Mouse (Mus musculus) embryo, embryonic 10.5 days (tissue): ENCODE results near the gene Ttyh1.
A peak's percentile ranks its signal among the peaks of the same experiment; 100 is the strongest.
"Not testable (repeated sequence)": the region's sequence is repeated elsewhere in the genome, so short reads cannot be mapped to it uniquely, and the experiment has no call there.

Experiments
- DNase-seq: peaks from one replicate; pipeline ENCODE4 v3.0.0-alpha.2; 2015; ENCODE audit warnings: low spot score

The Ttyh1 gene

DNA sequence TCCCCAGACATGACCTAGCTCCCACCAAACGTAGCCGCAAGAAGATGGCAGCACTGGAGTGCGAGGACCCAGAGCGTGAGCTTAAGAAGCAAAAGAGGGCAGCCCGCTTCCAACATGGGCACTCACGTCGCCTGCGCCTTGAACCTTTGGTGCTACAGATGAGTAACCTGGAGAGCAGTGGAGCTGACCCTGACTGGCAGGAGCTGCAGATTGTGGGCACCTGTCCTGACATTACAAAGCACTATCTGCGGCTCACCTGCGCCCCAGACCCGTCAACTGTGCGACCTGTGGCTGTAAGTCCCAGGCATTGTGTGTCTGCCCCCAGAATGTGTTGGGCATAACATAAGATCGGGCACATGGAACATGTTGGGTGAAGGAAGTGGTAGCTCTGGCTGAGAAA is 24.8 kb downstream of the Ttyh1 start:
- no peak for DNase-seq

DNA sequence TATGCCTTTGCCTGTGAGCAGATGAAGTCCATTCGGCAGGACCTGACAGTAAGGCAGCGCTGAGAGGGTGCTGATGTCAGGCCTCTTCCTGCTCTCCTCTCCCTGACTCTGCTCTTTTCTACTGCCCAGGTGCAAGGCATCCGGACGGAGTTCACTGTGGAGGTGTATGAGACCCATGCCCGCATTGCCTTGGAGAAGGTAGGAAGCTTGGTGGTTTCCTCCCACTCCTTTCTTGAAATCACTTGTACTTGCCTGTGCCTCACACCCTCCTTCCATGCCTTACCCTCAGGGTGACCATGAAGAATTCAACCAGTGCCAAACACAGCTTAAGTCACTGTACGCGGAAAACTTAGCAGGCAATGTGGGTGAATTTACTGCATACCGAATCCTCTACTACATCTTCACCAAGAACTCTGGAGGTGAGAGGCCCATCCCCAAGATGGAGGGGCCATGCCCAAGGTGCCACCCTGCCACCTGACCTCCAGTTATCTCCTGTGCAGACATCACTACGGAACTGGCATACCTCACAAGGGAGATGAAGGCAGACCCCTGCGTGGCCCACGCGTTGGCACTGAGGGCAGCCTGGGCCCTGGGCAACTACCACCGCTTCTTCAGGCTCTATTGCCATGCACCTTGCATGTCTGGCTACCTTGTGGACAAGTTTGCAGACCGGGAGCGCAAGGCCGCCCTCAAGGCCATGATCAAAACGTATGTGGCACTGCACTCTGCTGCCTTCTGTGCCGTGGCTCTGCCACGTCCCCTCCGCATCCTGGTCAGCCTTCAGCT is 25.8 kb downstream of the Ttyh1 start:
- no peak for DNase-seq

DNA sequence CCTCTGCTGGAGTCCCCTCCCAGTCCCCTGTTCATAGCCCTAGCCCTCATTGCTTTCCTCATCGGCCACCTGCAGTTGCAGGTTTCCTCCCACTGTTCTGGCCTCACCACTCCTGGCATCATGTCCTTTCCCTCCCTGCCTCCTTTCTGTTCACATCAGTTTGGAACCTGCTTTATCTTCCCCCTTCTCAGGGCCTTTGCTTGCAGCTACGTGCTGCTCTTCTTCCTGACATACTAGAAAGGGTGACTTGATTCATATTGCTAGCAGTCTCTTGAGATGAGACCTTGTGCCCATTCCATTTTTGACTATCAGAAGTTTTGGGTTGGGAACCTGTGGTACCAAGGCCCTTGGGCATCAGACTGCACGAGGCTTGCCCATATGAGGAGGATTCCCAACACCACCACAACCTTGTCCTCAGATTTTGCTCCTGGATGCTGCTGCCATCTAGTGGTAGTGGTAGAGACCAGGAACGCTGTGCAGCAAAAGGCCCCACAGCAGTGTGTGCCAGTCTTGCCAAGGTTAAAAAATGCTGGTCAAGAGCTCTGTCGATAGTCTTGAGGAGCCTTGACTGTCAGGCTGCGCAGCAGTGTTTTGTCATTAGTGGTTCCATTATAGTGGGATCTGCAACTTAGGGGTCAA is 26.5 kb downstream of the Ttyh1 start:
- peak; percentile 63 for DNase-seq

DNA sequence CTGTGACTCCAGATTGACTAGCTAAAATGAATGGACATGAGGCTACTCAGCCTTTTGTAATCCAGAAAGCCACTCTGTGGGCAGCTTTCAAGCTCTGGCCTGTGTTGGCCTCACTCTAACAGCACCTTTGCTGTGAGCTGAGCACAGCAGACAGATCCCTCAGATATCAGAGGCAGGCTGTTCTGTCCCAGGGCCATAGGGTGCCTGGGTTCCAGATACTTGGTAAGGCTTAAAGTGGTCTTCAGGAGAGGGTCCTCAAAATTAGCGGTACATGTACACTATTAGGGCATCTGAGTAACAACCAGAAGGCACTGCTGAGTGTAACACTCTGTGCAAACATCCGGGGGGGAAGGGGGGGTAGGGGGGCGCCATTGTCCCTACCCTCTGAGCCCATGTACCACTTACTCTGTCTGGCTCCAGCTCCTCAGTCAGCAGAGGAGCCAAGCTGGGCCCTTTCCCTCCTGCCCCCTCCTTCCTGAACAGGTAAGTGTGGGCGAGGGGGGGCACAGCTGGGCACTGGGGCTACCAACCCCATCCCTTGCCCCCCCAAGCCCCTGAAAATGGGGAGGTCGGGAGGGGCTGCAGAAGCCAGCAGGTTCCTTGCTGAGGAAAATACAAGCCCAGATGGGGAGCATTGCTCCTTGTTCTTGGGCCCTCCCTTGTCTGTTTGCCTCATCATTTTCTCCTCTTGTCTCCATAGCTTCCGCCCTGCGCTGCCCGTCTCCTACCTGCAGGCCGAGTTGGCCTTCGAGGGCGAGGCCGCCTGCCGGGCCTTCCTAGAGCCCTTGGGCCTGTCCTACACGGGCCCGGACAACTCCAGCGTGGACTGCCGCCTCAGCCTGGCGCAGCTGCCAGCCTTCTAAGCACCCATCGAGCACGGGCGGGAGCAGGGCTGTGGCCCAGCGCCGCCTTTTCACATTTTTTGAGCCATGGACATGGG is 27.3 kb downstream of the Ttyh1 start:
- DNase-seq = no peak

DNA sequence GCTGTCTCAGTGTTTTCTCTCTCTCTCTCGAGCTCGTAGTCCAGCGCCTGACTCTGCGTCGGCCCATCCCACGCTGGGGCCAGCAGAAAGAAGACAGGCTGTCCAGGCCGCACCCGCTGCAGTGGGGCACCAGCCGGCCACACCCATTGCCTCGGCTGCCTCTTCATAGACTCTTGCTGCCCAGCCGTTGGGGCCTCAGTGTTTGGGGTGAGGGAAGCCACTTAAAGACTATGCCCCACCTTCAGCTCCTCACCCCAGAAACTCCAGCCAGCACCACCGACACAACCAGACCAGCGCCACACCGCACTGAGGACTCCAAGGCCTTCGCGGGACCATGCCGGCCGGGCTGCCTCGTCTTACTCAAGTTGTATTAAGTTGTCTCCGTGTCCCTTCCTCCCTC is 28.2 kb downstream of the Ttyh1 start:
- DNase-seq = no peak

DNA sequence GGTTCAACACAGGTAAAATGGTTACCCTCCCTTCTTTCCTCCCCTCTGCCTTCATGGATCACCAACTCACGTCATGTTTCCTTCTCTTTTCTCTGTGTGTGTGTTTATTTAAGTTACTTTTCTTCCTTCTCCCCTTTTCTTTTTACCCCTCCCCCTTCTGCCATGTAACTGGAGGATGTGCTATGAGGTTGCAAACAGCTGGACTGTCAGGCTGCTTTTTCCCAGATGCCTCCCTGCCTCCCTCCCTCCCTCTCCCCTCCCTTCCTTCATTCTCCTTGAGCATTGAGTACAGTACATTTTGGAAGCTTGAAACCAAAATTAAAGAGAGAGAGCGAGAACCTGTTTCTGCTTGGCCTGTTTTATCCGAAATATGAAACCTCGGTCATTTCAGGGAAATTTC is 28.6 kb downstream of the Ttyh1 start:
- DNase-seq = no peak

DNA sequence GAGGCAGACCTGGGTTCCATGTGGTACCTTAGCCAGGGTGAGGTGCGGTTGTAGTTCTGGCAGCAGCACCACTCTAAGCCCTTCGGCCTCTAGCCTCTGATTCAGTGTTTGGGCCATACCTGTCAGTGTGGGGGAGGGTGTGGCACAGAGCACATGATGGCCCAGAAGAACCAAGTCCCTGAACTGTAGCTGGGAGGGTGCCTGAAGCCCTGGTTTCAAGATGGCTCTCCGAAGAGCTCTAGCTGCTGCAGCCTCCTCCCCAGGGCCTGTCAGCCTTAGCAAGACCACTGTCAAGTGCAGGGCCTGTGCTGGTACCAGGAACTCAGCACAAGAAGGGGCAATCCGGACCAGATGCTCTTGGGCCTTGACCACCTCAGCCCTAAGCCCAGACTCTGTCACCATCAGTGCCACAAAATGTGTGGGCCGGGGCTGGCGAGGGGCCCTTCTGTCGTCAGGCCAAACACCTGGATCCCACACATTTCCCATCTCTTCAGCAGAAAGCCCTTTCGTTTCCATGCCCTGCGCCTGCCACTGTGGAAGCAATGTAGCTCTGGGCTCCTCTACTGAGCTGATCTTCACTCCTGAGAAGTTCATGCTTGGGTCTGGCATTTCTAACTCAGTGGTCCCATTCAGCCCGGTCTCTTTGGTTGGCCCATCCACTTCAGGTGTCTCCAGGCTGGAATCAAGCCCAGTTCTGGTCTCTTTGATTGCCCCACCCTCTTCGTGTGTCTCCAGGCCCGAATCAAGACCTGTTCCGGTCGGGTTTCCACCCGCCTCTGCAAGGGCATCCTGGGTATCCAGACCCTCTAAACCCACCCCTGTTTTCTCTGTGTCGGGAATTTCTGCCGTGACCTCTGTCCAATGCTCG is 29.4 kb downstream of the Ttyh1 start:
- DNase-seq = no peak

DNA sequence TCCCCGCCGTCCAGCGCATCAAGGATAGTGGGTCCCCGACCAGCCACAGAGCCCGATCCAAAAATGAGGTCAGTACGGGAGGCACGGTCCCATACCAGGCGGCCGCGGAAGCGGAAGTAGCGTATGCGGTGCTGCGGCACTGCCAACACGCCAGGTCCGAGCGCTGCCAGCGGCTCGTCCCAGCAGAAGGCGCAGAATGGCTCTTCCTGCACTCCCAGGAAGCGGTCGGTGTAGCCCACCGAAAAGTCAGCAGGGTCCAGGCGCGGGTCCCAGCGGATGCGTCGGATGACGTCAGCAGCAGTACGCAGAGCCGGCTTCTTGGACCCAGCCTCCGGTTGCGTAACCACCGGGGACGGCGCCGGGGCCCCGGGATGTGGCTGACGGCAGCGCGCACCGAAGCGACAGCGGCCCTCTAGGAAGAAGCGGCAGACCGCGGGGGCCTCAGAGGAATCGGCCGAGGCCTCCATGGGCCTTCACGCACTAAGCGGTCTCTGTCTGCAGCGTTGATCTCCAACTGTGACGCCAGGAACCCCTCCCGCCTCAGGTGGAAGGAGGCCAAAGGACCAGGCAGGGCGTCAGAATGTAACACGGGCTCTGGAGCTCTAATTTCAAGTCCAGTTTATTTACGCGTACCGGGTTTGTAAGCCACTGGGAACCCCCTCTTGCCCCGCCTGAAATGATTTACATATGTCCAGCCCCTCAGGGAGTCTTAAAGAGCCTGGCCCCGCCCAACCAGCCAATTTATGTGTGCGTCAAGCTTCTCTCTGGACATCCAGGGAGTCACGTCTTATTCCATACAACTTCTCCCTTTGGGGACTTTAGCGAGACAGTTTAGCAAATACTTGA is 30.2 kb downstream of the Ttyh1 start:
- DNase-seq = peak; percentile 86

DNA sequence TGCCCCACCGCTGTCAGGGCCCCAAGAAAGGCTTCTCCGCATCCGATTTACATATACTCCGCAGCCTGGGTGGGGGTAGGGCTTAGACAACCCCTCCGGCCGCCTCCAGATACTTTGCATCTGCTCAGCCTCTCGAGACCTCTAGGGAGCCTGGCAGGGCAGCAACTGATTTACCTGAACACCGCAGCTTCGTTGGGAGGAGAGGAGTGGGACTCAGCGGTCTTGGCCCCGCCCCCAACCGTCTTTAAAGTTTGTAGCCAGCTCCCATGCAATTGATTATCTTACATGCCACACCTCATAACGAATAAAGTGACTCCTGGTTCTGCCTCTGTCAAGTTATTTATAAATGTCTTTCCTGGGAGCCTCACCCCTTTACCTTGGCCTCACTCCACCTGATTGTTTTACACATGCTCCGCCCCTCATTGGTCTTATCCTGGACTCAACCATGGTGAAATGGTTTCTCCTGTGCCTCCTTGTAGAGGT is 30.9 kb downstream of the Ttyh1 start, which contains the start of gene Leng9:
Leng9 (minus strand) TSS at position 316 of the 483 bp plus-strand sequence.
- no peak for DNase-seq

DNA sequence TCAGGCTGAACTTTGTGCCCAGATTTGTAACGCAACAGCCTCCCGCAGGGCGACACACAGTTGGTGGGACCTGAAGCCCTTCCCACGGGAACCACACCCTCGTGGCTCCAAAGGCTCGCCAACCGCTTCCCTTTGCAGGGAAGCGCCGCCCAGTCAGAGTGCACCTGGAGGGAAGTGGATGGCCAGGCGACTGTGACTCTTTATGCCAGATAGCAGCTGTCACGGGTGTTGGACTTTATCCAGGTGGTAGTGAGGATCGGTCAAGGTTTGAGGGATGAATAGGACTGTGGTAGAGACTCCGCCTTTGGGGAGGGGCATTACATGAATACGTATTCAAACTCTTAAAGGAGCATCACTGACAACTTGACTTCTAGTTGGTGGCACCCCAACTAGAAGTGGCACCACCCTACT is 31.6 kb downstream of the Ttyh1 start:
- no peak for DNase-seq

DNA sequence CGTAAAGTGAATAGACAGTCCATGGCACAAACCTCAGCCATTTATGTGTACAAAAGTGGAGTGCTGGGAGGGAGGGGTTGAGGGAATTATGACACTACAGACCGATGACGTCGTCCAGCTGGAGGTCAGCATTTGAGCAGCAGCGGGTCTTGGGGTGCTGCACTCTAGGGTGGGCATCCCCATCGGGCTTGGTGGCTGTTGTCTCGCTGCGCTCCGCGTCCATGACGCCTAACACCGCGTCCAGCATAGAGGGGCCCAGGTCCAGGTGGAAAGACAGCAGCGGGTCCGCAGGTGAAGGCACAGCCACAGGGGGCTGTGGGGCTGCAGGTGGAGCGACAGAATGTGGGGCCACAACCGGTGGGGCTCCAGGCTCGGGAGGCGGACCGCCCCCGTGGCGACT is 32.0 kb downstream of the Ttyh1 start:
- DNase-seq = no peak

DNA sequence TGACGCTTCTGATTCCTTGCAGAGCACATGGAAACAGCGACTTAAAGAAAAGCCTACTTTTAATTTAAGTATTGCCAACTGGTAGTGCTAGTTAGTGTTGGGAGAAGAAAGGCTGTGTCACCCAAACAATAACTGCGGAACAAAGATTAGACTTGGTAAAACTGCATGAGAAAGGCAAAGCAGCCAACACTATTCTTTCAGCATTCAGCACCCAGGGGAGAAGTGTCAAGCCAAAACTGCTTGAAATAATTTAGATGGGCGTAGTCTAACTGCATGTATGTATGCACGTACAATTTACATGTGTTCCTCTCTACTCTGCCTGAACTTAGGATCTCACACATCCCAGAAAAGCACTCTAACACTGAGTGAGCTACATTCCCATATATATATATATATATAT is 35.1 kb downstream of the Ttyh1 start:
- no peak for DNase-seq

DNA sequence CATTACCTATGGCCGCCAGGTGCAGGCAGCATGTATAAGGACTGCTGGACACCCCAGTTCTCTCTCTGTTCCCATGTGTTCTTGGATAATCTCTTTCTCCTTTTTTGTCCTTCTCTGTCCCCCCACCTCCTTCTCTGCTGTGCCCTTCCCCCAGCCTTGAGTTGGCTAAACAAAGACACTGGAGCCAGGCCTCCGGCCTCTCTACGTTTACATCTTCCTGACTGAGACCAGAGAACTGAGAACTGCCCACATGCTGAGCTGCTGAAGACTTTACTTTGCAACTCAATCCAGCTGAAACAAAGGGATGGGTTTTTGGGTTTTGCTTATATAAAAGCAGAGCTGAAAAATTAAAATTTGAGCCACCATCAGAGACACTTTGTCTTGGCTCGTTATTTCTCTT is 35.8 kb downstream of the Ttyh1 start:
- no peak for DNase-seq

DNA sequence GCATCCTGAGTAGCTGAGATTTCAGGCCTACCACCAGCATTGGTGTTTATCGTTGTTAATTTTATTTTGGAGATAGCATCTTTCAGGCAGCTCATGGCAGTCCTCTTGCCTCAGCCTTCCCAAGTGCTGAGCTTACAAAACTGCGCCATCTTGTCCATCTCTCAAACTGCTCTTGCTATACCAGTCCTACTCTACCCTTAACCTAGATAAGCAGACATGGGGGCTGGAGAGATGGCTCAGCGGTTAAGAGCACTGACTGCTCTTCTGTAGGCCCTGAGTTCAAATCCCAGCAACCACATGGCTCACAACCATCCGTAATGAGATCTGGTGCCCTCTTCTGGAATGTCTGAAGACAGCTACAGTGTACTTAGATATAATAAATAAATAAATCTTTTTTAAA is 42.4 kb downstream of the Ttyh1 start:
- DNase-seq = not testable (repeated sequence)

DNA sequence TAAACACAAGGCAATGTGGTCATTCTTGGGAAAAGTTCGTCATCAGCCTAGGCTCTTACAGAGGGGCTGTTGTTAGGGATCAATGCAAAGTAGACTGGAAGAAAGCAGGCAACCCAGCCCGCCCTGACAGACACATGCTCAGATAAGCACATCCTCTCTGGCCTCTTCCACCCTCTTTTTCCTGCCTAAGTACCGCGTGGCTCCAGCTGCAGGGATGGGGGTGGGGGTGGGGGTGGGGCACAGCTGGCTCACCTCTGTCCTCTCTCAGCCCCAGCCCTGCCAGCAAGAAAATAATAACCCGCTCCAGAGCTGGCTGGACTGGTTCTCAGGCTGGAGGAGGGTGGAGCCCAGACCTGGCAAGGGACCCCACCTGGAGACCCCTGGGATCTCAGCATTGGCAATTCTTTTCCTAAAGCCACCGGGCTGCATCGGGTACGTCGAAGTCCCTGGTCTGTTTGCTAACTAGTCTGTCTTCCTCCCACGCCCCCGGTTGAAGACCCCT is 44.4 kb downstream of the Ttyh1 start:
- peak; percentile 44 for DNase-seq

DNA sequence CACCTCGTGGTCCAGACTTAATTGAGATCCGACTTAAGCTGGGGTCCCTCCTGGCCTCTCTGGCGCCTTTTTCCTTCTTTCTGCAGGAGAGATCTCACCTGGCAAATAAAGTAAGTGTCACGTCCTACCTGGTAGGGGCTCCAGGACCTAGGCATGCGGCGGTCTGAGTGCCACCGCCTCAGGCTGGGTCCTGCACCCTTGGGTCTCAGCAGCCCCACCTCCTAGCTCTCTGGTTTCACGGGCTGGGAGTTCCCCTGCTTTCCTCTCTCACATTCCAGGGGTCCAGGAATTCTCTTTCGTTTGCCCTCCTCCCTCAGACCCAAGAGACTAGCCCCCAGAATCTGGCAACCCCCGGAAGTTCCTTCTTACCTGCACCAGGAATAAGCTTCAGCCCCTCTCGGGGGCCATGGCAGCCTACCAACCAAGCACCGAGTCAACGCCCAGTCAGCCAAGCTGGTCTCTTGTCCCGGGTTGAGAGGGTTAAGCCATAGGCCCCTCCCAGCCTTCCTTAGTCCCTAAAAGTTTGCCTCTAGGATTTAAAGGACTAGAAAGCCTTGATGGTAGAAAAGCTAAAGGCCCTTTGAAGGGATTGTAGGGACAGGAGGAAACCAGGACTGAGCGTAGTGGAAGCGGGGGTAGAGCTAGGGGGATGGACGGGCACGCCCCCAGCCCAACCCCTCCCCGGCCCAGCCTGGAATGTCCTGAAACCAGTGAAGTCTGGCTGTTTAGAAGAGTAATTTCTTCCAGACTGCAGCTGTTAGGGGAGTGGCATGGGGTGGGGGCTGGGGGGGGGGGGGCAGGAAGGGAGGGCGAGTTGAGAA is 45.1 kb downstream of the Ttyh1 start, which contains the start of gene Cdc42ep5:
Cdc42ep5 (minus strand) TSS at position 771 of the 821 bp plus-strand sequence.
- DNase-seq = peak; percentile 80

DNA sequence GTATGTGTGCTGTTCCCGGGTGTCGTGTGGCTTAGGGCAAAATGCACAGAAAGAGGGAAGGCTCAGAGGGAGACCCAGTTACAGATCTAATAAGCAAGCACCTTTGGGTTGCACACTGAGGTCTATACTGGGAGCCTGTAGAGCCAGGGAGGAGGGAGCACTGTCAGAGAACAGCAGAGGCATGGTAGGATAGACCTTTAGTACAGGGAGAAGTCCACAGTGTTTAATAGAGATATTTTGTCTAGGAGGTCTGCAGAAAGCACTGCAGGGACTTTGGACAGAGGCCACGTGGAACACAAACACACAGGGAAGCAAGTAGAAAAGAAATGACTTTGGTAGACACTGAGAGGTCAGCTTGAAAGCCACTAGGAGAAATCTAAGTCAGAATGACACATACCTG is 46.1 kb downstream of the Ttyh1 start:
- DNase-seq = no peak

DNA sequence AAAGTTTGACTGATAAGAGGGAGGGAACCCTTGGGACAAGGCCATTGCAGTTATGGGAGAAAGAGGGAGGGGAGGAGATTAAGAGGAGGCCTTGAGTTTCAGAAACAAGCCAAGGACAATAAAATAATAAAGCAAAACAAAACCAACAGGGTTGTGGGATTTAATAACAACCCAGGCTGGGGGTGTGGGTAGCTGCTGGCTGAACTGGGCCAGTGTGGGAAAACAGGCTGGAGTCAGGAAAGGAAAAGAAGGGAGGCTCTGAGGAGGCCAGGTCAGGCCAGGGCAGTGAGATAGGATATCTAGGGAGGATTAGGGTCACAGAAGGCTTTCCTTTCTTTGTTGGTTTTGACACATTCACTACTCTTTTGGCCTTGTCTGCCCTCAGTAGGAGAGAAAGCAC is 47.9 kb downstream of the Ttyh1 start:
- no peak for DNase-seq

DNA sequence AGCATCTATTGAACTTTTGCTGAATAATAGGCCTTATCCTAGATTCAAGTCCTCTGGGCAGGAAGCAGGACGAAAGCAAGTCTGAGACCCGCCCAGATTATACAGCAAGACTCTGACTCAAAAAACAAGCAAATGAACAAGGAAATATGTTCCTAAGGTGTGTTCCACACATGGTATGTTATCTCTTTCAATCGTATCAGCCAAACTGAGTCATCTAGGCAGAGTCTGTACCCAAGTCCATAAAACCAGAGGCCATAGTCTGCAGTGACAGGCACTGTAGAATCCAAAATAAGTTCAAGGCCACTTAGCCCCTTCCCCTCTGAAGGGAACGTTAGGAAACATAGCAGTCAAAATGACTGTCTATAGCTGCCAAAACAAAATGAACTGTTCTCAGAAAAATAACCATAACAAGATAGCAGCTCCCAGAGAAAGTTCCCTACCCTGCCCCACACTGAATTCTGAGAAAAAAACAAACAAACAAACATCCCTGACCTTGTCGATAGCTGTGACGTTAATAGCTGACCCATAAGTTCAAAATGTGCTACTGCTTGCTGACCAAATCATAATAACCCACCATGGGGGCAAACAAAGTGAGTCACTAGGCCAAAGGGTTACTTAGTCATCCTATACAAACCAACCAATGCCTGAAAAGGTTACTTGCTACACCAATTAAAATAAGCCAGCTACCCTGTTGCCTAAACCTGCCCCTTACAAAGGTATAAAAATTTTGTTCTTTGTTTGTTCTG is 51.2 kb downstream of the Ttyh1 start:
- DNase-seq = no peak
